Comparison of ENCODE assay signal across 10 mouse cellular contexts in genomic region chr5:111378126-111378993, GRCm38 (mm10). TPM values are rescaled to one million over a fixed set of nuclear protein-coding genes. Genes with fewer than 3 reads are reported as not detected.
DNase-seq lines count a peak whose midpoint lies in the region; ATAC-seq and TF ChIP-seq lines count a peak whose summit lies in the region.
"Had no signal": no experiment of that assay in that cellular context is flagged by ENCODE, and none has a peak within 500 bp of the region (broad histone marks: within the 10 kb centered on the region; RNA-seq: fewer than 3 reads in every experiment).

No protein-coding gene starts in this region.

- no peak overlapping the region for H3K4me3 ChIP-seq in kidney, postnatal 0 days (replicated peaks; ENCODE audit: low read depth, low read length)
- no peak overlapping the region for H3K4me3 ChIP-seq in kidney, embryonic 14.5 days (ENCODE audit: low read length)
- H3K4me3 ChIP-seq in intestine, embryonic 16.5 days (ENCODE audit: low read length): no peak overlapping the region
- H3K4me3 ChIP-seq: lung, embryonic 15.5 days had no signal

- ATAC-seq in kidney, postnatal 0 days (replicated peaks; ENCODE audit: low FRiP score, low read depth): no peak
- no peak for ATAC-seq in kidney, embryonic 14.5 days (ENCODE audit: low FRiP score, low TSS enrichment)
- peak; percentile 50; the same call in 1 of the 2 replicates for ATAC-seq in intestine, embryonic 16.5 days

- peak; percentile 17; the same call in 1 of the 2 replicates for TF ChIP-seq CTCF in kidney, postnatal 0 days (IDR thresholded peaks at IDR 0.05; ENCODE audit: low read depth)

- peaks cover 40% of the 10 kb centered on the region for H3K36me3 ChIP-seq in kidney, postnatal 0 days (ENCODE audit: insufficient read depth, low read length)
- H3K36me3 ChIP-seq in kidney, embryonic 14.5 days (ENCODE audit: control insufficient read depth, insufficient read depth, low read length): peaks cover 85% of the 10 kb centered on the region
- H3K36me3 ChIP-seq in intestine, embryonic 16.5 days (ENCODE audit: control insufficient read depth, insufficient read depth, low read length): peaks cover 10% of the 10 kb centered on the region; the same call in 1 of the 2 replicates

- H3K27me3 ChIP-seq in kidney, postnatal 0 days (ENCODE audit: insufficient read depth, low read length): no peaks in the 10 kb centered on the region
- no peaks in the 10 kb centered on the region for H3K27me3 ChIP-seq in kidney, embryonic 14.5 days (ENCODE audit: control insufficient read depth, insufficient read depth, low read length)
- H3K27me3 ChIP-seq in intestine, embryonic 16.5 days (replicated peaks; ENCODE audit: control insufficient read depth, insufficient read depth, low read length): no peaks in the 10 kb centered on the region
- H3K27me3 ChIP-seq: lung, embryonic 15.5 days had no signal

- no peaks in the 10 kb centered on the region for H3K4me1 ChIP-seq in kidney, postnatal 0 days (replicated peaks; ENCODE audit: insufficient read depth, low read length)
- H3K4me1 ChIP-seq in kidney, embryonic 14.5 days (ENCODE audit: control insufficient read depth, insufficient read depth, low read length): no peaks in the 10 kb centered on the region
- H3K4me1 ChIP-seq in intestine, embryonic 16.5 days (ENCODE audit: control insufficient read depth, insufficient read depth, low read length): no peaks in the 10 kb centered on the region
- H3K4me1 ChIP-seq: lung, embryonic 15.5 days had no signal

- H3K9ac ChIP-seq in kidney, postnatal 0 days (ENCODE audit: low read depth, low read length): no peak overlapping the region
- H3K9ac ChIP-seq in kidney, embryonic 14.5 days (ENCODE audit: low read depth, low read length): no peak overlapping the region
- no peak overlapping the region for H3K9ac ChIP-seq in intestine, embryonic 16.5 days (ENCODE audit: low read depth, low read length)
- H3K9ac ChIP-seq: lung, embryonic 15.5 days had no signal

- peak; percentile 47 for DNase-seq in embryo, embryonic 10.5 days (ENCODE audit: low spot score)
- DNase-seq in embryo, embryonic 11 days: no peak
- no peak for DNase-seq in kidney, postnatal 0 days (ENCODE audit: low spot score)
- peak; percentile 35 for DNase-seq in NIH3T3 (ENCODE audit: low read depth)
- DNase-seq in frontal cortex, postnatal 25 days (ENCODE audit: low spot score in 2 of 2): no peak
- no peak for DNase-seq in left cerebral cortex, adult 18-20 months (ENCODE audit: low spot score in 2 of 2)
- DNase-seq: retina, postnatal 1 day had no signal

- H3K27ac ChIP-seq in kidney, postnatal 0 days: no peak overlapping the region
- H3K27ac ChIP-seq in kidney, embryonic 14.5 days (ENCODE audit: low read depth, low read length): no peak overlapping the region
- H3K27ac ChIP-seq in intestine, embryonic 16.5 days (ENCODE audit: low read length): no peak overlapping the region
- H3K27ac ChIP-seq: lung, embryonic 15.5 days had no signal

- WGBS in kidney, postnatal 0 days: 73% methylated on average over 7 of the region's 7 CpGs
- 82% methylated on average over 7 of the region's 7 CpGs for WGBS in kidney, embryonic 14.5 days
- 71% methylated on average over 7 of the region's 7 CpGs for WGBS in intestine, embryonic 16.5 days

- H3K4me2 ChIP-seq in kidney, postnatal 0 days (ENCODE audit: low read length): no peak overlapping the region
- no peak overlapping the region for H3K4me2 ChIP-seq in kidney, embryonic 14.5 days (replicated peaks; ENCODE audit: low read depth, low read length)
- H3K4me2 ChIP-seq in intestine, embryonic 16.5 days (ENCODE audit: low read depth, low read length): no peak overlapping the region
- H3K4me2 ChIP-seq: lung, embryonic 15.5 days had no signal

- H3K9me3 ChIP-seq in kidney, postnatal 0 days (replicated peaks; ENCODE audit: low read length): no peaks in the 10 kb centered on the region
- H3K9me3 ChIP-seq in kidney, embryonic 14.5 days (ENCODE audit: control insufficient read depth, low read length): no peaks in the 10 kb centered on the region
- H3K9me3 ChIP-seq in intestine, embryonic 16.5 days (ENCODE audit: control insufficient read depth, low read length): no peaks in the 10 kb centered on the region
- H3K9me3 ChIP-seq: lung, embryonic 15.5 days had no signal

RNA-seq across cellular contexts. Expression of gene Mn1, which starts 38.8 kb away (rescaled TPM):
- 4.3 and 4.7 TPM in 2 replicates for polyA plus RNA-seq in kidney, postnatal 0 days (2015; fragmentation: Nextera tagmentation; extraction: Ambion mirVana)
- 5.1 and 6.9 TPM in 2 replicates for polyA plus RNA-seq in kidney, embryonic 14.5 days (2014; fragmentation: Nextera tagmentation; extraction: Ambion mirVana)
- 7.2 and 7.4 TPM in 2 replicates for polyA plus RNA-seq in intestine, embryonic 16.5 days (2015; fragmentation: Nextera tagmentation; extraction: Ambion mirVana)
- total RNA-seq in left cerebral cortex, adult 18-20 months (2021): 10 to 100 TPM; 65.8 to 70.9 TPM

RNA-seq across cellular contexts. Expression of gene Pitpnb, which starts 47.8 kb away (rescaled TPM):
- polyA plus RNA-seq in kidney, postnatal 0 days (2015; fragmentation: Nextera tagmentation; extraction: Ambion mirVana): 75.5 and 84.9 TPM in 2 replicates
- polyA plus RNA-seq in kidney, embryonic 14.5 days (2014; fragmentation: Nextera tagmentation; extraction: Ambion mirVana): 70.4 and 120 TPM in 2 replicates
- polyA plus RNA-seq in intestine, embryonic 16.5 days (2015; fragmentation: Nextera tagmentation; extraction: Ambion mirVana): 89.2 and 90.9 TPM in 2 replicates
- 10 to 100 TPM; 84.7 to 86.5 TPM for total RNA-seq in left cerebral cortex, adult 18-20 months (2021)

Comparison
In these comparisons a context has a peak if more than half of its experiments do, and no peak if none do; other contexts are left out.
1. DNase-seq: peak in embryo, embryonic 10.5 days (single experiment) and NIH3T3 (single experiment); none in embryo, embryonic 11 days (single experiment), kidney, postnatal 0 days (single experiment), frontal cortex, postnatal 25 days (0 of 2) and left cerebral cortex, adult 18-20 months (0 of 2).